Mouse (Mus musculus): Measurements from ENCODE around the gene Fv1. TPM values are rescaled to one million over a fixed set of nuclear protein-coding genes. Genes with fewer than 3 reads are reported as not detected.

Gene Fv1
- polyA plus RNA-seq, 1 experiment, result 1.0 TPM

DNA sequence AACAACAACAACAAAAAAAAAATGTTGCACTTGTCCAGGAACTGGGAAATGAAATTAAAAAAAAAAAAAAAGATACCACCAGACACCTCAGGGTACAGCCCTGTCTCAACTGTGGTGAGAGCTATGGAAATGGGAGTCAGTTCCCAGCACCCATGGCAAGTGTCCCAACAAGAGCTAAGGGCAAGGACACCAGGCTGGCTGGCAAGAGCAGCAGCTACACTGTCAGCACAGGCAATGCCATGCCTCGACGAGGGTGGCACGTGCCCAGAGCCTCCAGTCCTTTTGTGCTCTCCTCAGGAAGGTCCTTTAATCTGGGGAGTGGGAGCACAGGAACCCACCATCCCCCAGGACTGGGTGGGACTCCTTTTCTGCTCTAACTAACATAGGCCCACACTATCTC is 15.4 kb downstream of the Fv1 start:
- no peak for DNase-seq
- Histone ChIP-seq H3K27ac (ENCODE audit: insufficient read depth, low read depth, low read length) (no peak overlapping the region), H3K36me3 (ENCODE audit: control insufficient read depth, insufficient read depth, low read length) (peaks cover 7% of the 10 kb centered on the region), H3K4me3 (ENCODE audit: insufficient read depth, low read depth, low read length) (no peak overlapping the region), H3K27me3 (replicated peaks; ENCODE audit: control insufficient read depth, insufficient read depth, low read length) (no peaks in the 10 kb centered on the region), H3K4me1 (ENCODE audit: control insufficient read depth, insufficient read depth, low read length) (no peaks in the 10 kb centered on the region)
- WGBS, result 86% methylated on average over 3 of the region's 3 CpGs
- TF ChIP-seq POLR2A (IDR thresholded peaks at IDR 0.05; ENCODE audit: low read depth, low read length) (no peak), CTCF (conservative IDR thresholded peaks at IDR 0.05; ENCODE audit: insufficient read depth, insufficient read length, low read depth, low read length) (no peak)

DNA sequence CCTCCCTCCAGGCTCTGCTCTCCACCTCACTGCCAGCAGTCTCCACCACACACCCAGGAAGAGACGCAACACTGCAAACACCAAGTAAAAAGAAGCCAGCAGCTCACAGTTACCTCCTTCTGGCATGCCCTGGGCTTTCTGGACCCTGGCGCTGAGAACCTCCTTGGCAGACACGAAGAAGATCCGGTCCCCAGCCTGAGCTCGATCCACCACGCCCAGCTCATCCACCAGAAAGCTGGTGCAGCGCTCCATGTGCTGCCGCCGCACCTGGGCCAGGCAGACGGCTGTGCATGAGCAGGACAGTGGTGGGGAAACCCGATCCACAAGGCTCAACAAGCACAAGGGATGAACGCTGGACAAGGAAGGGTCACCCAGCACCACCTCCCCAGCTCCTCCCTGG is 17.4 kb downstream of the Fv1 start:
- TF ChIP-seq POLR2A (IDR thresholded peaks at IDR 0.05; ENCODE audit: low read depth, low read length), result no peak
- TF ChIP-seq CTCF (conservative IDR thresholded peaks at IDR 0.05; ENCODE audit: insufficient read depth, insufficient read length, low read depth, low read length), result no peak
- H3K27ac ChIP-seq (ENCODE audit: insufficient read depth, low read depth, low read length), result no peak overlapping the region
- H3K36me3 ChIP-seq (ENCODE audit: control insufficient read depth, insufficient read depth, low read length), result peaks cover 7% of the 10 kb centered on the region
- no peaks in the 10 kb centered on the region for H3K27me3 ChIP-seq (replicated peaks; ENCODE audit: control insufficient read depth, insufficient read depth, low read length)
- 81% methylated on average over 12 of the region's 12 CpGs for WGBS
- no peaks in the 10 kb centered on the region for H3K4me1 ChIP-seq (ENCODE audit: control insufficient read depth, insufficient read depth, low read length)
- H3K4me3 ChIP-seq (ENCODE audit: insufficient read depth, low read depth, low read length), result no peak overlapping the region
- no peak for DNase-seq

DNA sequence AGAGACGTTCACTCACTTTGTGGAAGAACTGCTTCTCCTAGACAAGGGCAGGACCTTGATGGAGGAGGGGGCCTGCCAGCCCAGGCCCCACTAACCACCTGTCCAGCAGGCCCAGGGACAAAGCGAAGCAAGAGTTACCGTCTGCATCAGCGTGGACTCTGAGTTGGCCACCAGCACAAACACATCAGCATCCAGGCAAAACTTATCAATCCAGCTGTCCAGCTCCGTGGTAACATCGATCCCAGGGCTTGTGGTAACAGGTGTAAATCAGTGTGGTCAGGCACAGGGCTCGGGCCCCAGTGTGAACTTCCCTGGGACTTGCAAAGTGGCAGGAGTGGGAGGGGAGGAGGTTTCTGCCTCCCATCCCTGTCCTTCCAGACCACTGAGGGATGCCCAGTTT is 18.5 kb downstream of the Fv1 start:
- no peak for DNase-seq
- WGBS, result 90% methylated on average over 7 of the region's 7 CpGs
- H3K36me3 ChIP-seq (ENCODE audit: control insufficient read depth, insufficient read depth, low read length), result peaks cover 7% of the 10 kb centered on the region

DNA sequence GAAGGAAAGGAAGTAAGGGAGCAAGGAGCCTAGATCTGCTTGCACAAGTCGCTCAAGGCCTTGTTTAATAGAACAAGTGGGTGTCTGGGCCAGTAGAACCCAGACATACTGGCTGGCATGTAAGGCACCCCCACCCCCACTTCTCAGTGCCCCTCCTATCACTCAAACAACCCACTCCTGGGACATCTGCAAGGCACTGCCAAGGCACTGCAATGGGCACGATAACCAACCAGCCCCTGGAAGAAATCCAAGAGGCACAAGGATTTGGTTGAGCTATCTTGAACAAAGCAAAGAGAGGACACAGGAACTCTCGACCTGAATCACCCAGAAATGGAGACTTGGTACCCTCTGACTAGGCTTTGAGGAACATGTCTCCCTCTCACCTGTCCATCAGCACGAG is 19.5 kb downstream of the Fv1 start:
- 79% methylated on average over 4 of the region's 4 CpGs for WGBS
- no peak for DNase-seq

More for the DNA sequence above, 18.5 kb downstream of the Fv1 start:
- H3K27me3 ChIP-seq (replicated peaks; ENCODE audit: control insufficient read depth, insufficient read depth, low read length), result no peaks in the 10 kb centered on the region
- no peaks in the 10 kb centered on the region for H3K4me1 ChIP-seq (ENCODE audit: control insufficient read depth, insufficient read depth, low read length)
- H3K4me3 ChIP-seq (ENCODE audit: insufficient read depth, low read depth, low read length), result no peak overlapping the region
- TF ChIP-seq POLR2A (IDR thresholded peaks at IDR 0.05; ENCODE audit: low read depth, low read length), result no peak
- TF ChIP-seq CTCF (conservative IDR thresholded peaks at IDR 0.05; ENCODE audit: insufficient read depth, insufficient read length, low read depth, low read length), result no peak
- H3K27ac ChIP-seq (ENCODE audit: insufficient read depth, low read depth, low read length), result no peak overlapping the region

DNA sequence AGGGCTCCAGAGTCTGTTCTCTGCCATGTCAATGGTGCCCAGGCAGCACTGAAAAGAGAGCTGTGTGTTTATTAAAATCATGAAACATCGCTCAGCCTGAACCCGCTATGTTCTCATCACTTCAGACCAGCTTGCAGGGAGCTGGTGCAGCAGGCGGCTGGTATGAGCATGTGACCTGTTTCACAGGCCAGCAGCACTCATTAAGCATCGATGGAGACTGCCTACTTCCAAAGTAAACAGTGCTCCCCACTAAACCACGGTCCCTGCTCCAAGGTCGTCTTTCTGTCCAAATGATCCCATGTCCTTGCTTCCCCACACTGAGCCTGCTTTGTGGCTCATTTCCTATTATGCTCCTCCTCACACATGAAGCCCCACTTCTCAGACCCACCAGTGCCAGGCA is 21.6 kb downstream of the Fv1 start:
- no peaks in the 10 kb centered on the region for H3K4me1 ChIP-seq (ENCODE audit: control insufficient read depth, insufficient read depth, low read length)
- H3K4me3 ChIP-seq (ENCODE audit: insufficient read depth, low read depth, low read length), result no peak overlapping the region
- peak overlapping the region; percentile 31 for H3K27ac ChIP-seq (ENCODE audit: insufficient read depth, low read depth, low read length)
- peak; percentile 49 for DNase-seq
- TF ChIP-seq CTCF (conservative IDR thresholded peaks at IDR 0.05; ENCODE audit: insufficient read depth, insufficient read length, low read depth, low read length) (no peak), POLR2A (IDR thresholded peaks at IDR 0.05; ENCODE audit: low read depth, low read length) (no peak)
- peaks cover 7% of the 10 kb centered on the region for H3K36me3 ChIP-seq (ENCODE audit: control insufficient read depth, insufficient read depth, low read length)
- H3K27me3 ChIP-seq (replicated peaks; ENCODE audit: control insufficient read depth, insufficient read depth, low read length), result no peaks in the 10 kb centered on the region
- 53% methylated on average over 6 of the region's 6 CpGs for WGBS

More for the DNA sequence above, 19.5 kb downstream of the Fv1 start:
- Histone ChIP-seq H3K4me3 (ENCODE audit: insufficient read depth, low read depth, low read length) (no peak overlapping the region), H3K27ac (ENCODE audit: insufficient read depth, low read depth, low read length) (no peak overlapping the region), H3K36me3 (ENCODE audit: control insufficient read depth, insufficient read depth, low read length) (peaks cover 7% of the 10 kb centered on the region), H3K27me3 (replicated peaks; ENCODE audit: control insufficient read depth, insufficient read depth, low read length) (no peaks in the 10 kb centered on the region), H3K4me1 (ENCODE audit: control insufficient read depth, insufficient read depth, low read length) (no peaks in the 10 kb centered on the region)
- TF ChIP-seq POLR2A (IDR thresholded peaks at IDR 0.05; ENCODE audit: low read depth, low read length) (no peak), CTCF (conservative IDR thresholded peaks at IDR 0.05; ENCODE audit: insufficient read depth, insufficient read length, low read depth, low read length) (no peak)

DNA sequence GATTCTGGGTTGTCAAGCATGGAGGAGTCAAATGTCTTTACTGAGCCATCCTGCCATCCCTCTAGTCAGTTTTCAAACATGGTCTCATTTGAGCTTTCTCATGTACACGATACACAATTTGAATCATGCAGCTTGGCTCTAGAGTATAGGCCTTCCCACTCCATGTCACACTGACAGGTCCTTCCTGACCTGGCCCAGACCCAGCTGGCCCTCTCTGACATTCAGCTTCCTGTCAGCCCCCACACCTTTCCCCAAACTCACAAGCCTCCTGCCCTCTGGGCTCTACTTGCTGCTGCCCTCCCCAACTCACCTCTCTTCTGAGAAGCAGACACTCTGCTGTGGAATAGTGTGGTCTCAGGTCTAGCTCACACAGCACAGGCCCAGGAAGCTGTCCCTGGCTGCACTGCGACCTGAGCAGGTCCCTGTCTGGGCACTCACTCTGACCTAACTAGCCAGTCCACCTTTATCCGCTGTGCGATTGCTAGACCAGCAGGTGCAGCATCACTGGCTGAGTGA is 27.1 kb downstream of the Fv1 start:
- Histone ChIP-seq H3K4me1 (ENCODE audit: control insufficient read depth, insufficient read depth, low read length) (no peaks in the 10 kb centered on the region; the same call in 1 of the 2 replicates), H3K36me3 (ENCODE audit: control insufficient read depth, insufficient read depth, low read length) (no peaks in the 10 kb centered on the region; the same call in none of the 2 replicates), H3K27ac (ENCODE audit: insufficient read depth, low read depth, low read length) (no peak overlapping the region), H3K27me3 (replicated peaks; ENCODE audit: control insufficient read depth, insufficient read depth, low read length) (no peaks in the 10 kb centered on the region), H3K4me3 (ENCODE audit: insufficient read depth, low read depth, low read length) (no peak overlapping the region)
- TF ChIP-seq CTCF (conservative IDR thresholded peaks at IDR 0.05; ENCODE audit: insufficient read depth, insufficient read length, low read depth, low read length) (no peak), POLR2A (IDR thresholded peaks at IDR 0.05; ENCODE audit: low read depth, low read length) (no peak)
- no peak for DNase-seq
- 82% methylated on average over 4 of the region's 4 CpGs for WGBS

DNA sequence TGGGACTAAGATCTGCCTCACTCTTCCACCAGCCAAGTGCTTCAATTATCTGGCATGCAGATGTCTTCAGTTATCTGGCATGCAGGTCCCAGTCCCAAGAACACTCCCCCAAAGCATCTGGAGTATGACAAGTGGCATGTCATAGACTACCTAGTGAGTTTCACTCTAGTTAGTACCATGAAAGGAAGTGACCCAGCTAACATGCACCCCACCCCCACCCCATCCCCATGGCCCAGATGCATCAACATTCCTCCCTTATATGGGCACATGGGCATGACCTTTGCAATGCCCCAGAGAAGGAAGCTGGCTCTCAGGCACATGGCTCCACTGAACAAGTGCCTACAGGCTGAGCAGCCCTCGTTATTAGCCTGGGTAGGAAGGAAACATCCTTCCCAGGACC is 27.6 kb downstream of the Fv1 start:
- Histone ChIP-seq H3K4me1 (ENCODE audit: control insufficient read depth, insufficient read depth, low read length) (no peaks in the 10 kb centered on the region; the same call in 1 of the 2 replicates), H3K27ac (ENCODE audit: insufficient read depth, low read depth, low read length) (no peak overlapping the region), H3K4me3 (ENCODE audit: insufficient read depth, low read depth, low read length) (no peak overlapping the region), H3K27me3 (replicated peaks; ENCODE audit: control insufficient read depth, insufficient read depth, low read length) (no peaks in the 10 kb centered on the region), H3K36me3 (ENCODE audit: control insufficient read depth, insufficient read depth, low read length) (no peaks in the 10 kb centered on the region; the same call in none of the 2 replicates)
- no peak for TF ChIP-seq CTCF (conservative IDR thresholded peaks at IDR 0.05; ENCODE audit: insufficient read depth, insufficient read length, low read depth, low read length)
- no peak for TF ChIP-seq POLR2A (IDR thresholded peaks at IDR 0.05; ENCODE audit: low read depth, low read length)
- WGBS, result 31% methylated on average over 1 of the region's 1 CpGs
- DNase-seq, result no peak
